13 mouse cellular contexts compared by ENCODE assay signal in genomic region chr3:122510240-122510750, GRCm38 (mm10).
DNase-seq lines count a peak whose midpoint lies in the region; ATAC-seq and TF ChIP-seq lines count a peak whose summit lies in the region.
"Had no signal": no experiment of that assay in that cellular context is flagged by ENCODE, and none has a peak within 500 bp of the region (broad histone marks: within the 10 kb centered on the region; RNA-seq: fewer than 3 reads in every experiment).

No protein-coding gene starts in this region.

- no peak for TF ChIP-seq CTCF in left cerebral cortex, adult 2 months (IDR thresholded peaks at IDR 0.05)

- H3K27ac ChIP-seq in left cerebral cortex, adult 2 months: peak overlapping the region; percentile 38; the same call in 1 of the 2 replicates
- 0 out of 4 replicates have a peak overlapping the region, but pooled peaks of 1 of the 2 experiments have one; percentile 20 for H3K27ac ChIP-seq in heart, embryonic 14.5 days (replicated peaks in 1 of 2; ENCODE audit: control insufficient read depth in 1 of 2, insufficient read depth in 1 of 2, low read depth in 2 of 2, low read length in 2 of 2)
- H3K27ac ChIP-seq in stomach, embryonic 14.5 days (ENCODE audit: low read length): 0 out of 2 replicates have a peak overlapping the region, but pooled peaks have one; percentile 1
- no peak overlapping the region for H3K27ac ChIP-seq in midbrain, embryonic 16.5 days (ENCODE audit: low read length)
- no peak overlapping the region for H3K27ac ChIP-seq in midbrain, embryonic 15.5 days
- H3K27ac ChIP-seq: limb, embryonic 13.5 days had no signal

- no peak overlapping the region for H3K4me3 ChIP-seq in left cerebral cortex, adult 2 months
- no peak overlapping the region for H3K4me3 ChIP-seq in heart, embryonic 14.5 days (ENCODE audit: control insufficient read depth in 1 of 2, insufficient read depth in 1 of 2, low read depth in 1 of 2, low read length in 2 of 2)
- no peak overlapping the region for H3K4me3 ChIP-seq in stomach, embryonic 14.5 days (ENCODE audit: low read depth, low read length)
- H3K4me3 ChIP-seq in midbrain, embryonic 16.5 days (ENCODE audit: low read depth, low read length): no peak overlapping the region
- H3K4me3 ChIP-seq in midbrain, embryonic 15.5 days: no peak overlapping the region
- H3K4me3 ChIP-seq: limb, embryonic 13.5 days had no signal

- 56% methylated on average over 14 of the region's 14 CpGs for WGBS in heart, embryonic 14.5 days
- WGBS in stomach, embryonic 14.5 days: 68% methylated on average over 14 of the region's 14 CpGs
- WGBS in midbrain, embryonic 16.5 days: 91% methylated on average over 14 of the region's 14 CpGs
- WGBS in midbrain, embryonic 15.5 days: 92% methylated on average over 14 of the region's 14 CpGs

- H3K36me3 ChIP-seq in heart, embryonic 14.5 days (ENCODE audit: control insufficient read depth, insufficient read depth, low read length): no peaks in the 10 kb centered on the region
- no peaks in the 10 kb centered on the region for H3K36me3 ChIP-seq in stomach, embryonic 14.5 days (ENCODE audit: control insufficient read depth, insufficient read depth, low read length)
- H3K36me3 ChIP-seq in midbrain, embryonic 16.5 days (ENCODE audit: control insufficient read depth, insufficient read depth, low read length): no peaks in the 10 kb centered on the region
- no peaks in the 10 kb centered on the region for H3K36me3 ChIP-seq in midbrain, embryonic 15.5 days (replicated peaks)

- no peak for DNase-seq in left cerebral cortex, adult 2 months (ENCODE audit: extremely low spot score in 1 of 2, low spot score in 2 of 2)
- DNase-seq in left cerebral cortex, postnatal 10 days (ENCODE audit: extremely low spot score in 1 of 2, low spot score in 2 of 2): no peak
- DNase-seq in kidney, postnatal 25 days: peak; percentile 17 to 55
- DNase-seq in layer of hippocampus, adult 9-11 months: no peak
- DNase-seq: gastrocnemius, postnatal 36 days; thymus, adult 18-20 months had no signal

- H3K27me3 ChIP-seq in heart, embryonic 14.5 days (ENCODE audit: control insufficient read depth, insufficient read depth, low read length): no peaks in the 10 kb centered on the region
- H3K27me3 ChIP-seq in stomach, embryonic 14.5 days (ENCODE audit: control insufficient read depth, insufficient read depth, low read length): no peaks in the 10 kb centered on the region
- no peaks in the 10 kb centered on the region for H3K27me3 ChIP-seq in midbrain, embryonic 16.5 days (ENCODE audit: control insufficient read depth, insufficient read depth, low read depth, low read length)
- no peaks in the 10 kb centered on the region for H3K27me3 ChIP-seq in midbrain, embryonic 15.5 days (replicated peaks)
- H3K27me3 ChIP-seq: CH12.LX; limb, embryonic 13.5 days had no signal

- no peak for ATAC-seq in heart, embryonic 14.5 days (ENCODE audit: insufficient number of reproducible peaks, insufficient read depth, low FRiP score, low read depth)
- ATAC-seq in stomach, embryonic 14.5 days (ENCODE audit: insufficient number of reproducible peaks, insufficient read depth, low FRiP score, low read depth): no peak
- ATAC-seq in midbrain, embryonic 16.5 days: no peak
- ATAC-seq in midbrain, embryonic 15.5 days (replicated peaks): no peak
- ATAC-seq: forebrain, embryonic 14.5 days had no signal

- no peak overlapping the region for H3K9ac ChIP-seq in heart, embryonic 14.5 days (ENCODE audit: low read length)
- H3K9ac ChIP-seq in stomach, embryonic 14.5 days (replicated peaks; ENCODE audit: low read depth, low read length): no peak overlapping the region
- no peak overlapping the region for H3K9ac ChIP-seq in midbrain, embryonic 16.5 days (ENCODE audit: low read depth, low read length)
- no peak overlapping the region for H3K9ac ChIP-seq in midbrain, embryonic 15.5 days
- H3K9ac ChIP-seq: limb, embryonic 13.5 days had no signal

- intact Hi-C loops in left cerebral cortex, adult 2 months (cut with DNase I): no loop called here
- intact Hi-C loops in left cerebral cortex, postnatal 10 days (cut with DNase I): no loop called here

- no peaks in the 10 kb centered on the region for H3K9me3 ChIP-seq in heart, embryonic 14.5 days (ENCODE audit: control insufficient read depth, low read length)
- H3K9me3 ChIP-seq in stomach, embryonic 14.5 days (ENCODE audit: control insufficient read depth, low read depth, low read length): no peaks in the 10 kb centered on the region
- H3K9me3 ChIP-seq in midbrain, embryonic 16.5 days (replicated peaks; ENCODE audit: control insufficient read depth, low read length, poor library complexity, severe bottlenecking): no peaks in the 10 kb centered on the region
- H3K9me3 ChIP-seq in midbrain, embryonic 15.5 days: no peaks in the 10 kb centered on the region
- H3K9me3 ChIP-seq: limb, embryonic 13.5 days had no signal

- peak overlapping the region; percentile 26 for H3K4me2 ChIP-seq in heart, embryonic 14.5 days (ENCODE audit: low read length)
- H3K4me2 ChIP-seq in stomach, embryonic 14.5 days (replicated peaks; ENCODE audit: low read depth, low read length): no peak overlapping the region
- H3K4me2 ChIP-seq in midbrain, embryonic 16.5 days (ENCODE audit: low read length): no peak overlapping the region
- H3K4me2 ChIP-seq in midbrain, embryonic 15.5 days: no peak overlapping the region
- H3K4me2 ChIP-seq: limb, embryonic 13.5 days had no signal

- peaks cover 20 to 26% of the 10 kb centered on the region in 2 experiments for H3K4me1 ChIP-seq in heart, embryonic 14.5 days (ENCODE audit: control insufficient read depth in 2 of 2, insufficient read depth in 2 of 2, low read length in 2 of 2)
- peaks cover 24% of the 10 kb centered on the region for H3K4me1 ChIP-seq in stomach, embryonic 14.5 days (ENCODE audit: control insufficient read depth, insufficient read depth, low read length)
- peaks cover 8% of the 10 kb centered on the region for H3K4me1 ChIP-seq in midbrain, embryonic 16.5 days (ENCODE audit: control insufficient read depth, insufficient read depth, low read length)
- peaks cover 7% of the 10 kb centered on the region for H3K4me1 ChIP-seq in midbrain, embryonic 15.5 days

Comparison
In these comparisons a context has a peak if more than half of its experiments do, and no peak if none do; other contexts are left out.
1. DNase-seq: peak in kidney, postnatal 25 days (2 of 2); none in left cerebral cortex, adult 2 months (0 of 2), left cerebral cortex, postnatal 10 days (0 of 2) and layer of hippocampus, adult 9-11 months (single experiment).
2. H3K27ac ChIP-seq: peak in left cerebral cortex, adult 2 months (single experiment) and stomach, embryonic 14.5 days (single experiment); none in midbrain, embryonic 16.5 days (single experiment) and midbrain, embryonic 15.5 days (single experiment).